Mouse (Mus musculus) E14TG2a.4 (cell line): ENCODE data around the gene Gprin1.

Source experiments
- CTCF ChIP-seq: conservative IDR thresholded peaks from 2 replicates; pipeline ENCODE4 v1.5.1; 2014; ENCODE audit warnings: low read length
- NANOG ChIP-seq: IDR thresholded peaks from 2 replicates; pipeline ENCODE4 v1.6.1; 2014; ENCODE audit warnings: borderline replicate concordance, low read length, mixed read lengths
- POU5F1 ChIP-seq: IDR thresholded peaks from 2 replicates; pipeline ENCODE4 v1.6.1; 2014; ENCODE audit warnings: low read length, borderline replicate concordance

- TF ChIP-seq CTCF (no peak), POU5F1 (no peak), NANOG (no peak)
Measured at GRCm38 (mm10) chr13:54754169-54755080, 4.8 kb upstream of the Gprin1 start.
